Mouse (Mus musculus): ENCODE data around the gene Saa4. TPM values are rescaled to one million over a fixed set of nuclear protein-coding genes. Genes with fewer than 3 reads are reported as not detected.
"Not testable (repeated sequence)": the region's sequence is repeated elsewhere in the genome, so short reads cannot be mapped to it uniquely, and the experiment has no call there.

The Saa4 gene
- not detected in 2 replicates for polyA plus RNA-seq (2012)

GRCm38 (mm10) chr7:46732458-46732857, at the start of gene Saa4:
Saa4 (minus strand) TSS chr7:46732603.
- no peak for TF ChIP-seq GATA1 (IDR thresholded peaks at IDR 0.05; ENCODE audit: low read length)

GRCm38 (mm10) chr7:46770706-46771105, 38.3 kb upstream of the Saa4 start:
- no peak for TF ChIP-seq GATA1 (IDR thresholded peaks at IDR 0.05; ENCODE audit: low read length)

GRCm38 (mm10) chr7:46768451-46768850, 36.0 kb upstream of the Saa4 start:
- no peak for TF ChIP-seq GATA1 (IDR thresholded peaks at IDR 0.05; ENCODE audit: low read length)

GRCm38 (mm10) chr7:46767371-46767770, 35.0 kb upstream of the Saa4 start:
- no peak for TF ChIP-seq GATA1 (IDR thresholded peaks at IDR 0.05; ENCODE audit: low read length)

- TF ChIP-seq GATA1 (IDR thresholded peaks at IDR 0.05; ENCODE audit: low read length) = no peak
These were observed 32.3 kb upstream of the Saa4 start for GRCm38 (mm10) chr7:46764672-46765071.

GRCm38 (mm10) chr7:46762601-46763000, 30.2 kb upstream of the Saa4 start:
- no peak for TF ChIP-seq GATA1 (IDR thresholded peaks at IDR 0.05; ENCODE audit: low read length)

GRCm38 (mm10) chr7:46761049-46761795, 28.8 kb upstream of the Saa4 start:
- TF ChIP-seq GATA1 (IDR thresholded peaks at IDR 0.05; ENCODE audit: low read length) = no peak

- TF ChIP-seq GATA1 (IDR thresholded peaks at IDR 0.05; ENCODE audit: low read length) = no peak
These were observed 19.1 kb upstream of the Saa4 start, which contains the start of gene Saa2 for GRCm38 (mm10) chr7:46751490-46751889. Saa2 (plus strand) TSS chr7:46751790.

GRCm38 (mm10) chr7:46748459-46748858, 16.1 kb upstream of the Saa4 start:
- TF ChIP-seq GATA1 (IDR thresholded peaks at IDR 0.05; ENCODE audit: low read length) = no peak

- TF ChIP-seq GATA1 (IDR thresholded peaks at IDR 0.05; ENCODE audit: low read length) = no peak
These were observed 14.0 kb upstream of the Saa4 start for GRCm38 (mm10) chr7:46746381-46746780.

- no peak for TF ChIP-seq GATA1 (IDR thresholded peaks at IDR 0.05; ENCODE audit: low read length)
These were observed 13.4 kb upstream of the Saa4 start for GRCm38 (mm10) chr7:46745816-46746215.

GRCm38 (mm10) chr7:46742880-46743279, 10.5 kb upstream of the Saa4 start, which contains the start of gene Saa1:
Saa1 (minus strand) TSS chr7:46742980.
- not testable (repeated sequence) for TF ChIP-seq GATA1 (IDR thresholded peaks at IDR 0.05; ENCODE audit: low read length)

- TF ChIP-seq GATA1 (IDR thresholded peaks at IDR 0.05; ENCODE audit: low read length) = no peak
These were observed 6.4 kb upstream of the Saa4 start for GRCm38 (mm10) chr7:46738561-46739460.

GRCm38 (mm10) chr7:46734983-46735382, 2.6 kb upstream of the Saa4 start:
- TF ChIP-seq GATA1 (IDR thresholded peaks at IDR 0.05; ENCODE audit: low read length) = no peak

- TF ChIP-seq GATA1 (IDR thresholded peaks at IDR 0.05; ENCODE audit: low read length) = no peak
These were observed 4.8 kb downstream of the Saa4 start for GRCm38 (mm10) chr7:46727584-46727983.

- no peak for TF ChIP-seq GATA1 (IDR thresholded peaks at IDR 0.05; ENCODE audit: low read length)
These were observed 8.0 kb downstream of the Saa4 start for GRCm38 (mm10) chr7:46724396-46724795.

Measured in G1E-ER4 (cell line).